Mouse (Mus musculus): ENCODE results near the gene Supt5.
A peak's percentile ranks its signal among the peaks of the same experiment; 100 is the strongest.

Gene Supt5

GRCm38 (mm10) chr7:28353267-28353666 lies 14.7 kb upstream of the Supt5 start:
- no peak for DNase-seq (ENCODE audit: low spot score in 2 of 2)

GRCm38 (mm10) chr7:28351676-28352191 lies 13.2 kb upstream of the Supt5 start:
- no peak for DNase-seq (ENCODE audit: low spot score in 2 of 2)

- DNase-seq (ENCODE audit: low spot score in 2 of 2) = peak; percentile 93 to 96
Observed at GRCm38 (mm10) chr7:28350155-28350883, 11.8 kb upstream of the Supt5 start, which contains the start of gene Rps16. Gene Rps16, plus strand, starts transcription at chr7:28350652.

- DNase-seq (ENCODE audit: low spot score in 2 of 2) = no peak
Observed at GRCm38 (mm10) chr7:28348601-28349000, 10.1 kb upstream of the Supt5 start.

GRCm38 (mm10) chr7:28347746-28348145 lies 9.2 kb upstream of the Supt5 start:
- DNase-seq (ENCODE audit: low spot score in 2 of 2) = no peak

GRCm38 (mm10) chr7:28344637-28345036 lies 6.1 kb upstream of the Supt5 start:
- DNase-seq (ENCODE audit: low spot score in 2 of 2) = peak in 1 of 2 experiments; percentile 36

GRCm38 (mm10) chr7:28341381-28341780 lies 2.8 kb upstream of the Supt5 start:
- no peak for DNase-seq (ENCODE audit: low spot score in 2 of 2)

GRCm38 (mm10) chr7:28339213-28339917 lies 819 bp upstream of the Supt5 start:
- no peak for DNase-seq (ENCODE audit: low spot score in 2 of 2)

- no peak for DNase-seq (ENCODE audit: low spot score in 2 of 2)
Observed at GRCm38 (mm10) chr7:28335471-28335870, 3.1 kb downstream of the Supt5 start.

- no peak for DNase-seq (ENCODE audit: low spot score in 2 of 2)
Observed at GRCm38 (mm10) chr7:28334534-28334933, 4.0 kb downstream of the Supt5 start.

GRCm38 (mm10) chr7:28328260-28328659 lies 10.3 kb downstream of the Supt5 start:
- DNase-seq (ENCODE audit: low spot score in 2 of 2) = no peak

- no peak for DNase-seq (ENCODE audit: low spot score in 2 of 2)
Observed at GRCm38 (mm10) chr7:28326457-28326856, 12.1 kb downstream of the Supt5 start.

GRCm38 (mm10) chr7:28325293-28325692 lies 13.3 kb downstream of the Supt5 start:
- no peak for DNase-seq (ENCODE audit: low spot score in 2 of 2)

GRCm38 (mm10) chr7:28321974-28322720 lies 16.4 kb downstream of the Supt5 start:
- DNase-seq (ENCODE audit: low spot score in 2 of 2) = no peak

- DNase-seq (ENCODE audit: low spot score in 2 of 2) = no peak
Observed at GRCm38 (mm10) chr7:28318714-28319113, 19.8 kb downstream of the Supt5 start.

- no peak for DNase-seq (ENCODE audit: low spot score in 2 of 2)
Observed at GRCm38 (mm10) chr7:28318036-28318435, 20.5 kb downstream of the Supt5 start.

GRCm38 (mm10) chr7:28311926-28312543 lies 26.5 kb downstream of the Supt5 start, which contains the start of gene Timm50:
Gene Timm50, minus strand, starts transcription at chr7:28312072.
- DNase-seq (ENCODE audit: low spot score in 2 of 2) = peak; percentile 96 to 97

- DNase-seq (ENCODE audit: low spot score in 2 of 2) = no peak
Observed at GRCm38 (mm10) chr7:28311151-28311925, 27.2 kb downstream of the Supt5 start.

- DNase-seq (ENCODE audit: low spot score in 2 of 2) = no peak
Observed at GRCm38 (mm10) chr7:28309737-28310136, 28.8 kb downstream of the Supt5 start.

GRCm38 (mm10) chr7:28306216-28306615 lies 32.3 kb downstream of the Supt5 start:
- no peak for DNase-seq (ENCODE audit: low spot score in 2 of 2)

GRCm38 (mm10) chr7:28305641-28306040 lies 32.9 kb downstream of the Supt5 start:
- no peak for DNase-seq (ENCODE audit: low spot score in 2 of 2)
